Mouse (Mus musculus) c-Kit-positive CD71-positive TER-119-negative erythroid progenitor cells, embryonic 14.5 days (primary cell): ENCODE data around the gene Napepld.
"Not testable (repeated sequence)": the region's sequence is repeated elsewhere in the genome, so short reads cannot be mapped to it uniquely, and the experiment has no call there.

Experiments
- DNase-seq: peaks from one replicate; pipeline ENCODE4 v3.0.0-alpha.2; 2013; ENCODE audit warnings: low read depth

Gene Napepld

DNA sequence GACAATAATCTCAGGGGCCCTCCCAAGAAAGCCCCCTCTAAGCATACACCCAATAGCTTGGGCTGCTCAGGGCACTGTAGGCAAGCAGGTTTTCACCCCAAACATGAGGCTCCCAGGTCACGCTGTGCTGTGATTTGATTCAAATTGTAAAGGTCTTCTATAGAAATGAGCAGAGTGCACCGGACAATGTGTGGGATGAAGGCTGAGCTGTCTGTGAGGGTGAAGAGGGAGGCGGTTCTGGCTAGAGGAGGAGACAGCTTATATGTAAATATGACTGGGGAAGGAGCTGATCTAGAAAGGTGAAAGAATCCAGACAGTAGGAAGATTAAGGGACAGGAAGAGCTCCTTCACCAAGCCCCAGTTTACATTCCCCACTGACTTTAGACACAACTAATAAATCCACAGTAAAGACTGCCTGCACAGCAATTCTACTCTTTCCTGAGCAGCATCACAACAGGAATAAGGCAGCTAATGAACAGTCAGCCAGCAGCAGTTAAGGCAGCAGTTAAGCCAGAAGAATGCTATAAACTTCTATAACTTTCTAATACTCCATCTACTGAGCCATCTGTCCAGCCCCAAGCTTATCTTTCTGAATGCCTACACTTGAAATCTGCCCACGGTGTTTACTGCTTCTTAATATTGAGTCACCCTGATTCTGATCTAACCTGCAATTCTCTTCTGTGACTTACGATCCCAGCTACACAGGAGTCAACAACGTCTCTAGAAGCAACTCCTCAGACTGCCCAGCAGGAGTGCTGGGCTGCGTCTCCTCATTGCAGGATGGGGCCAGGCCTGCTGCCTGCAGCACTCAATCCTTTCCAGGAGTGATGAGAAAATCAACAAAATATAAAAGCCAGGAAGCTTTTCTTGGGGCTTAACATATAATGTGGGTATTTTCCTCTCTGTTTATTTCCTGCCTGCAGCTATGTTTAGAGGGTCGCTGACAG lies 33.7 kb downstream of the Napepld start:
- no peak for DNase-seq

- DNase-seq, result no peak
Observed at GRCm38 (mm10) chr5:21663081-21663480, 38.1 kb downstream of the Napepld start.

- DNase-seq, result no peak
Observed at GRCm38 (mm10) chr5:21660850-21661249, 40.3 kb downstream of the Napepld start.

GRCm38 (mm10) chr5:21658623-21659395 lies 42.4 kb downstream of the Napepld start:
- peak; percentile 51 for DNase-seq

DNA sequence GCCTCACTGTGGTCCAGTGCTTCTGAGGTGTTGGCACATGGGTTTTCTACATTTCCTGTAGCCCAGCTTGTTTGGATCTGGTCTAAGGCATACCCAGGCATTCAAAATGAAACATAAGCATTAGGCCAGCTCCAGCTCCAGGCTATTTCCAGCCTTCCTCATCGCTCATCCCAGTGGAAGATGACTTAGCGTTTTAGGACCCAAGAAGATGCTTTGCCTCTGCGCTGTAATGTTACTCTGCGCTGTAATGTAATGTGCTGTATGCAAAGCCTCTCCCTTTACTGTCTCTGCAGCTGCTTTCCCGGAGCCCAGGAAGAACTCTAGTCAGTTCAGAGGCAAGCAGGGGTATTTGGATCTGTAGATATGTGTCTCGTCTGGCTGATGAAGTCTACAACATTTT lies 43.2 kb downstream of the Napepld start:
- DNase-seq, result no peak

DNA sequence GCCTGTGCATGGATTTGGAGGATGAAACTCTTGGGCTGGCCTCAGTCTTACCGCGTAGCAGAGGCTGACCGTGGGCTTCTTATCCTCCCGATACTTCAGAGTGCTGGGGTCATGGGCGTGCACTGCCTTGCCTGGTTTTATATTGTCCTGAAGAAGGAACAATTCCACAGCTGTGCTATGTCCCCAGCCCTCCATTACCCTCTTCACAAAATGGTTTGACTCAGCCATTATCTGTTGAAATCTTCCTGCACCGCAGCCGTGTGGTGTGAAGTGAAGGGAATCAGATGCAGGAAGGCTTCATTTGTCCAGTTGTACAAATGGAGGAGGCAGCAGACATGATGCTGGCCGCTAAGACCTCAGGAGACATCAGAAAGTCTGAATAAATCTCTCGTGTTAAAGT lies 44.3 kb downstream of the Napepld start:
- no peak for DNase-seq

GRCm38 (mm10) chr5:21651885-21652612 lies 49.1 kb downstream of the Napepld start:
- DNase-seq, result no peak

- no peak for DNase-seq
Observed at GRCm38 (mm10) chr5:21650736-21651135, 50.5 kb downstream of the Napepld start.

DNA sequence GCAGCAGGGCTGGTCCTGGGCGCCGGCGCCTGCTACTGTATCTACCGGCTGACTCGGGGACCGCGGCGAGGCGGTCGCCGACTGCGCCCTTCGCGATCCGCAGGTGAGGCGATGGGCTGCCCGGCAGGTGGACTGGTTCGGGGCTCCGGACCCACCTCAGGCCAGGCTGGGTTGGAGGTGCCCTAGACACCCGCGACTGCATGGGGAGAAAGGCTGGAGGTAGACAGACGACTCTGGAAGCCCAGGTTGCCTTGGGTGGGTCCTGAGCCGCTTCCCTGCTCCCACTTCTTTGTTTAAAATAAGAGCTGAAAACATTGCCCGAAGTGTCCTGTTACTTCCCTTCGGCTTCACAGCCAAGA lies 55.1 kb downstream of the Napepld start:
- DNase-seq, result no peak

DNA sequence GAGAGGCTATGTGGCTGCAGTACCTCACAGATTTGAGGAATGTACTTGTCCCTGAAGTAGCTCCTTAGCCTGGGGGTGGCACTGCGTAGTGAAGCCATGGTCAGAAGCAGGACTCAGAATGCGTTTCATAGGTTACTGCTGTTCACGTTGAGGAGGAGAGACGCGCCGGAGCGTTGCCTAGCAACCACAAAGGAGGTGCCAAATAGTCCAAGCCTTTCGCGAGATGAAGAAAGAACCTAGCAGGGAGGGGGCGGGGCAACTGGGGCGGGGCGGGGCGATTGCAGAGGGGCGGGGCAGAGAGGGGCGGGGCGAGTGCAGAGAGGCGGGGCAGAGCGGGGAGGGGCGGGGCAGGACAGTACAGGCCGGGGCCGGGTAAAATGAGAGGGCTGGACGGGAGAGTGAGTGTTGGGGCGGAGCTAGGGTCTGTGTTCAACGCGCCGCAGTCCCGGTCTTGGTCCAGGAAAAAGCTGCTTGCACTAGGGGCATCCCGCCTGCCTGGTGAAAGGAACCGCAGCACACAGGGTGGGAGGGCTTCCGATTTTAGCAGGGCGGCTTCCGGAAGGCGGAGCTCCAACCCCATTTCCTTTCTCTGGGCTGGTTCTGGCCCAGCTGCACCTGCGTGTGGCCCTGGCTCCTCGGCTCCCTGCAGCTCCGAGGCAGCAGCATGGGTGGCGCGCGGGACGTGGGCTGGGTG lies 55.6 kb downstream of the Napepld start, which contains the start of the genes Fbxl13 and Armc10:
Gene Fbxl13, minus strand, starts transcription at position 196 of the 694 bp plus-strand sequence.
Gene Armc10, plus strand, starts transcription at position 375 of the 694 bp plus-strand sequence.
- peak; percentile 76 for DNase-seq

DNA sequence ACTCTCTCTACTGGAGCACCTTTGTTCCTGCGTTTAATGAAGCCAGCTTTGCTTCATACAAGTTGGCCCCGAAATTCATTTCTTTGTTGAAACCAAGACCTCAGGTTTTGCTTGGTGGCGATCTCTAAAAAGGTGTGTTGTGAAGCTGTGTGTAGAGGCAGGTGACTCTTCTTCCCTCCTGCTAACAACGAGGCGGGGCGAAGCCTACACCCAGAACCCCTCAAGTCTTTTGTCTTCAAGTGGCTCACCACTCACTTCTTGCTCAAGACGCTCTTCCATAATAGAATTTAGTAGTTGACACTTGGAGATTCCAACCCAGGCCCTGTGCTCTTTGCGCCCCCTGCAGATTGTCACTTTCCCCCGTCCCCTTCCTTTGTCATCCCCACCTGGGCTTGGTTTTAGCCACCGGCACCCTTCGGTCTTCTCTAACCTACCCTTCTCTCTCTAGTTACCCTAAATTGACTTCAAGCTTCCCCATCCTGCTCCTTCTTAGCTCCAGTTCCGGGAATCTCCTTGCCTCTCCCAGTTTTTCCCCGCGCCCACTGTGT lies 56.2 kb downstream of the Napepld start:
- no peak for DNase-seq

GRCm38 (mm10) chr5:21643606-21644005 lies 57.6 kb downstream of the Napepld start:
- DNase-seq, result no peak

- DNase-seq, result peak; percentile 35
Observed at GRCm38 (mm10) chr5:21640961-21641360, 60.2 kb downstream of the Napepld start.

- DNase-seq, result no peak
Observed at GRCm38 (mm10) chr5:21625916-21626315, 75.3 kb downstream of the Napepld start.

DNA sequence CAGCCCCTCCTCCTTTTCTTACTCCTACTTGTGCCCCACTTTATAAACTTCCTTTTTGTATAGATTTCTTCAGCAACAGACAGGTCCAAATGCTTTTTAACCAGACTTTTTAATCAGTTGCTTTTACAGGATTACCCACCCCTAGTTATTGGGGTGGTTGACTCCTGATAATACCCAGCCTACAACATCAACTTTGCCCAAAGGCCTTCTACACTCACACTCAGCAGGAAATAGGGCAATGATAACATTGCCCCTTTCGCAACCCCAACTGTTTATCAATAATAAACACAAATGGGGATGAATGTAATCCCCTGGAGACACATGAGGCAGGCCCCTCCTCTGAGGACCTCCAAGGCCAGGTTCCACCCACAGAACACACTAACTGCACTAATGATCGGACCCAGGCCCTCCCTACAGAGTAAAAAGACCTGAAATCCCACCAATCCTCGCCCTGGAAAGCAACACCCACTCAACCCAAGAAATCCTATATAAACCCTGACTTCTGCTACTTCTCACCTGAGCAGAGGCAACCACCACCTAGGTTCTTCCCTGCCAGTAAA lies 84.7 kb downstream of the Napepld start:
- DNase-seq, result no peak

DNA sequence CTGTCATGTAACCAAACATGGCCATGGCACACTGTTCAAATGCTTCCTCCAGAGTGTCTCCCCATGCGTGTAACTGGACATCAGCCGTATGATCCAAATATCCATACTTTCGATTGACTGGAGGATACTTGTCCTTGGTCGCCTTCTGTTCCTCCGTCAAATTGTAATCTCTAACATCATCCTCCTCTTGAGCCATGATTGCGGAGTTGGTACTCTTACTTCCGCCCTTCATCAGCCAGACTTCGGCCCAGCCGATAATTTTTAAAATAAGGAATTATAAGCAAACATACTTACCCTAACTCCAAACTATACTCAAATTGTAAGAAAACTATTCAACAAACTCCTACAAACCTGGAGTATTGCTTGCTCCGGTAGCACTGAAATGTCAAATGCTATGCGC lies 86.9 kb downstream of the Napepld start:
- DNase-seq, result not testable (repeated sequence)
